Mouse (Mus musculus): ENCODE data around the gene Mylk. TPM values are rescaled to one million over a fixed set of nuclear protein-coding genes. Genes with fewer than 3 reads are reported as not detected.

Gene Mylk
- polyA plus RNA-seq, 1 experiment: 8.3 TPM

- TF ChIP-seq CTCF (IDR thresholded peaks at IDR 0.05; ENCODE audit: extremely low read depth, insufficient read depth, low read length) (no peak), POLR2A (IDR thresholded peaks at IDR 0.05; ENCODE audit: extremely low read depth, insufficient read depth, low read length) (no peak)
- no peak overlapping the region for H3K27ac ChIP-seq (ENCODE audit: insufficient read depth, low read length)
- H3K4me1 ChIP-seq (ENCODE audit: control insufficient read depth, insufficient read depth, low read length): no peaks in the 10 kb centered on the region
- H3K4me3 ChIP-seq (ENCODE audit: insufficient read depth, low read length): no peak overlapping the region
Measured at GRCm38 (mm10) chr16:34909437-34909836, 164.4 kb downstream of the Mylk start.

GRCm38 (mm10) chr16:34917373-34917900 lies 172.4 kb downstream of the Mylk start:
- Histone ChIP-seq H3K27ac (ENCODE audit: insufficient read depth, low read length) (no peak overlapping the region), H3K4me1 (ENCODE audit: control insufficient read depth, insufficient read depth, low read length) (no peaks in the 10 kb centered on the region), H3K4me3 (ENCODE audit: insufficient read depth, low read length) (no peak overlapping the region)
- TF ChIP-seq POLR2A (IDR thresholded peaks at IDR 0.05; ENCODE audit: extremely low read depth, insufficient read depth, low read length) (no peak), CTCF (IDR thresholded peaks at IDR 0.05; ENCODE audit: extremely low read depth, insufficient read depth, low read length) (no peak)

DNA sequence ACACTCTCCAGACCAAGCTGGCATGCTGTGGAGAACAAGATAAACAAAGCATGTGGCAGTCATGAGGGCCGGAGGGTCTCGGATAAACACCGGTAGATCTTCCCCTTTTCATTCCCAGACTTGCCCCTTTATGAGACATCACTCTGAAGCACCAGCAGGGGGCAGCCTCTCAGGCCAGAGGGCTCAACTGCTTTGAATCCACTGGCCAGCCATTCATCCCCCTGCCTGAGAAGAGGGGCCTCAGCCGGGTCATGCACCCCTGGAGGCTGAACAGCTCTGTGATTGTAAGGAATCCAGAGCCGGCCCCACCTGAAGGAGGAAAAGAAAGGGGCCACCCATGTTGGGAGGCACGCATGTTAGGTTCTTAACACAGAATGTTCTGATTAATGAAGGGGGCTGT lies 175.2 kb downstream of the Mylk start:
- no peak overlapping the region for H3K27ac ChIP-seq (ENCODE audit: insufficient read depth, low read length)
- TF ChIP-seq POLR2A (IDR thresholded peaks at IDR 0.05; ENCODE audit: extremely low read depth, insufficient read depth, low read length) (no peak), CTCF (IDR thresholded peaks at IDR 0.05; ENCODE audit: extremely low read depth, insufficient read depth, low read length) (peak; percentile 57)
- no peak overlapping the region for H3K4me3 ChIP-seq (ENCODE audit: insufficient read depth, low read length)
- no peaks in the 10 kb centered on the region for H3K4me1 ChIP-seq (ENCODE audit: control insufficient read depth, insufficient read depth, low read length)

DNA sequence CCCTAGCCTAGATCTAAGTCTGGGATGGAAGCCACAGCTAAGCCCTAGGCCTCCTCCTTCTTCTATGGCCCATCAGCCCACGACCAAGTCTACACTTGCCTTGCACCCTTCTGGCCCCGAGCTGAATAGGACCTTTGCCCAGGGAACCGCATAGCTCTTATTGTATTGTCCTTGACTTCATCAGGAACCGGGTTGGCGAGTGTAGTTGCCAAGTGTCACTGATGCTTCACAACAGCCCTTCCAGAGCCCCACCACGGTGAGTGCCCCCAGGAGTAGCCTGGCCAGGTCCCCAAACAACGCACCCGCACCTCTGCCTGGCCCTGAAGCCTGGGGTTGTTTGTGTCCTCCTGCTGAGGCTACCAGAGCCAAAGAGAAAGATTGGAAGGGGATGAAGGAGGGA lies 175.9 kb downstream of the Mylk start:
- Histone ChIP-seq H3K4me3 (ENCODE audit: insufficient read depth, low read length) (no peak overlapping the region), H3K4me1 (ENCODE audit: control insufficient read depth, insufficient read depth, low read length) (no peaks in the 10 kb centered on the region), H3K27ac (ENCODE audit: insufficient read depth, low read length) (no peak overlapping the region)
- no peak for TF ChIP-seq CTCF (IDR thresholded peaks at IDR 0.05; ENCODE audit: extremely low read depth, insufficient read depth, low read length)
- TF ChIP-seq POLR2A (IDR thresholded peaks at IDR 0.05; ENCODE audit: extremely low read depth, insufficient read depth, low read length): no peak

DNA sequence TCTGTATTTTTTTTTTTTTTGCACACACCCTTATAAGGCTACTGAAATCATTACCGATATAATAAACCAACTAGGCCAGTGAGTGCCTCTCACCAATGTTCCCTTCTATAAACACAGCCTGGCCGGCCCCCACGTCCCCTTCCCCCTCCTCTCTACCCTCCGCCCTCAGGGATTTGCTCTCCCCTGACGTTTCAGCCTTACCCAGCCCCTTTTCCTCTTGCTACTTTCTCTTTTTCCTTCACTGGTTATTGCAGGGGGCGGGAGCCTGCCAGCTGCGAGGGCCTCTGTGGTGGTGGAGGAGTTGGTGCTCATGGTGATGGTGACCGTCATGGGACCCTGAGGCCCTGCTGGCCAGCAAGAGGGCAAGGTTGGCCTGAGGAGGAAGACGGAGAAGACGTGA lies 176.3 kb downstream of the Mylk start:
- Histone ChIP-seq H3K4me3 (ENCODE audit: insufficient read depth, low read length) (no peak overlapping the region), H3K27ac (ENCODE audit: insufficient read depth, low read length) (no peak overlapping the region), H3K4me1 (ENCODE audit: control insufficient read depth, insufficient read depth, low read length) (no peaks in the 10 kb centered on the region)
- no peak for TF ChIP-seq POLR2A (IDR thresholded peaks at IDR 0.05; ENCODE audit: extremely low read depth, insufficient read depth, low read length)
- TF ChIP-seq CTCF (IDR thresholded peaks at IDR 0.05; ENCODE audit: extremely low read depth, insufficient read depth, low read length): no peak

GRCm38 (mm10) chr16:34923630-34924029 lies 178.6 kb downstream of the Mylk start:
- H3K4me1 ChIP-seq (ENCODE audit: control insufficient read depth, insufficient read depth, low read length): no peaks in the 10 kb centered on the region
- no peak overlapping the region for H3K27ac ChIP-seq (ENCODE audit: insufficient read depth, low read length)
- no peak for TF ChIP-seq POLR2A (IDR thresholded peaks at IDR 0.05; ENCODE audit: extremely low read depth, insufficient read depth, low read length)
- TF ChIP-seq CTCF (IDR thresholded peaks at IDR 0.05; ENCODE audit: extremely low read depth, insufficient read depth, low read length): no peak
- H3K4me3 ChIP-seq (ENCODE audit: insufficient read depth, low read length): no peak overlapping the region

DNA sequence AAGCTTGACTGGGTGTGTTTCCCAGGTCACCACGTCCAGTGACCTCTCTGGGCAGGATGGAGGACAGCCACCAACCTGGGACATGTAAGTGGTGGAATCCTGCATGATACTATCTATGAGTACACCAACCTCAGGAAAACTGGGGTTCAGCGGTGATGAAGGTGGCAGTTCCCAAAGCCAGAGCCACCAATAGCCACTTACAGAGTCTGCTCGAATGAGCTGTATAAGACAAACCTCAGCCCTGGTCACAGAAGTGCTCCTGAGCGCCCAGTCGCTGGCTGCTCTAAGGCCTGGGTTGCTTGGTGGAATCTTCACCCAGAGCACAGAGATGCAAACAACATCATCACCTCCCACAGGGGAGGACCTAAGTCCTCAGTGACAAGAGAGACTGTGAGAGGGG lies 179.3 kb downstream of the Mylk start:
- Histone ChIP-seq H3K27ac (ENCODE audit: insufficient read depth, low read length) (no peak overlapping the region), H3K4me3 (ENCODE audit: insufficient read depth, low read length) (no peak overlapping the region), H3K4me1 (ENCODE audit: control insufficient read depth, insufficient read depth, low read length) (no peaks in the 10 kb centered on the region)
- TF ChIP-seq CTCF (IDR thresholded peaks at IDR 0.05; ENCODE audit: extremely low read depth, insufficient read depth, low read length): no peak
- TF ChIP-seq POLR2A (IDR thresholded peaks at IDR 0.05; ENCODE audit: extremely low read depth, insufficient read depth, low read length): no peak

GRCm38 (mm10) chr16:34924937-34925618 lies 180.1 kb downstream of the Mylk start:
- H3K27ac ChIP-seq (ENCODE audit: insufficient read depth, low read length): no peak overlapping the region
- H3K4me3 ChIP-seq (ENCODE audit: insufficient read depth, low read length): no peak overlapping the region
- no peaks in the 10 kb centered on the region for H3K4me1 ChIP-seq (ENCODE audit: control insufficient read depth, insufficient read depth, low read length)
- no peak for TF ChIP-seq CTCF (IDR thresholded peaks at IDR 0.05; ENCODE audit: extremely low read depth, insufficient read depth, low read length)
- no peak for TF ChIP-seq POLR2A (IDR thresholded peaks at IDR 0.05; ENCODE audit: extremely low read depth, insufficient read depth, low read length)

DNA sequence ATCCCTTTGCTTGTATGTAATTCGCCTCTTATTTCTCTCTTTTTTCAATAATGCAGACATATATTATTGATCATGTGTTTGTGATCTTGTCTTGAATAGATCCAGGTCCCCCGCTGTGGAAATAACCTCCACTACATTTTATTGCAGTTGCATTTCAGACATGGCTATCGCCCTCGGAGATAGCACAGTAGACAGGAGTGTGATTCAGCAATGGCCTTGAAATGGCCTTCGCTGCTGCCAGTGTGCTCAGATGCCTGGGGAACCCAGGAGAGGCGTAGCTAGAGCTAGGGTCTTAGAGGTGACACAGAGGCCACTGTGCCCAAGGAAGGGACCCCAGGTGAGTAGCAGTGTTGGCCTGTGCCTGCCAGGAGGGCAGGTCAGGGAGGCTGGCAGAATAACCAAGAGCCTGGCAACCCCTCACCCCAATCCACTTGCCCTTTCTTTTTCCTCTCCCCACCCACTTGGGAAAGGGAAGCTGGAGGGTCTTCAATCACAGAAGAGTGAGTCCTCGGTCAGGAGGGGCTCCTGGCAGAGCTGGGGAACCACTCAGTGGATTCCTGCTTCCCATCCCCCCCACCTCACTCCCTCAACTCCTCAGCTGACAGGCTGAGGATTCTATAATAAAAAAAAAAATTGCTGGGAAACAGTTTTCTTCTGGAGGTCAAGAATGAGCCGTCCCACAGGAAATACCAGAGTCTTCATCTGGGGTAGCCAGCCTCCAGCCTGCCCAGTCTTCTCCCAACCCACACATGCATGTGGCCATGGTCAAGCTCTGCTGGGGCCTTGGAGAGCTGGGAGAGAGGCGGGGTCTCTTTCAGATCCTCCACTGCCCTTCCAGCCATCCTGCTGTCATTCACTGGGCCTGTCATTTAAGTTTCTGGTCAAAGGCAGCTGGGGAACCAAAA lies 181.8 kb downstream of the Mylk start:
- TF ChIP-seq POLR2A (IDR thresholded peaks at IDR 0.05; ENCODE audit: extremely low read depth, insufficient read depth, low read length): no peak
- TF ChIP-seq CTCF (IDR thresholded peaks at IDR 0.05; ENCODE audit: extremely low read depth, insufficient read depth, low read length): no peak
- no peak overlapping the region for H3K4me3 ChIP-seq (ENCODE audit: insufficient read depth, low read length)
- no peaks in the 10 kb centered on the region for H3K4me1 ChIP-seq (ENCODE audit: control insufficient read depth, insufficient read depth, low read length)
- H3K27ac ChIP-seq (ENCODE audit: insufficient read depth, low read length): no peak overlapping the region

Data from cortical plate, adult 2 months (tissue).